Mouse (Mus musculus): ENCODE measurements around the gene Krt77.

Krt77 gene

DNA sequence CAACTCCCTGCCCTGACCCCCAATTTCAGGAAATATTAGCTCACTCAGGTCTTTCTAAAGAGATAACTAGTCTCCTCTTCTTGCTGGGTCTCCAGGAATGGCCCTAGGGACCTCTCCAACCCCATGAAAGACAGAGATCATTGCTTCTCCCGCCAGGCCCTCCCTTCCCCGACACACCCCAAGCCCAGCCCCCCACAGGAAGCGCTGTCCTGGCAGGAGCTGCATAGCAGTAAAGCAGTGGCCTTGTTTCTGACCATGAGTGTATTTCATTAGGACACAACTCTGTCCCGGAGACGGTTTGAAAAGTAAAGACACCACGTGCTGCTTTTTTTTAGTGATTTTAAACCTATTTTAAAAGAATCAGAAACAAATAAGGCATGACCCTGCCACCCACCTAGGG is 36.4 kb downstream of the Krt77 start:
- no peak for DNase-seq

DNA sequence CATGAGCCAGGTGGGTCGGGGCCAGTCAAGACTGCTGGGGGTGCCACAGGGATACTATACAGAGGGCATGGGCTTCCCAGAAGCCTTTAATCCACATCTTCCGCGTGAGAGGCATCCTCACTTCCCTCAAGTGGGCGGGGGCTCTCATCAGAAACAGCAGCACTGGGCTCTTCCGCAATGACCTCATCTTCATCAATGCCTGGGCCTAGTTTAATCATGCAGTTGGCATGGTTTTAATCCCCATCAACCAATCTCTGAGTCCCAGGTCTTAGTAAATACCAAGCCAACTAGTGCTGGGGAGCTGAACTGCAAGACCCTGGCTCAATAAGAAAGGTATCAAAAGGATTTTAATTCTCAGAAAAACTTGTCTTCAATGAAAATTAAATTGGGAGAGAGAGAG is 40.1 kb downstream of the Krt77 start:
- no peak for DNase-seq

DNA sequence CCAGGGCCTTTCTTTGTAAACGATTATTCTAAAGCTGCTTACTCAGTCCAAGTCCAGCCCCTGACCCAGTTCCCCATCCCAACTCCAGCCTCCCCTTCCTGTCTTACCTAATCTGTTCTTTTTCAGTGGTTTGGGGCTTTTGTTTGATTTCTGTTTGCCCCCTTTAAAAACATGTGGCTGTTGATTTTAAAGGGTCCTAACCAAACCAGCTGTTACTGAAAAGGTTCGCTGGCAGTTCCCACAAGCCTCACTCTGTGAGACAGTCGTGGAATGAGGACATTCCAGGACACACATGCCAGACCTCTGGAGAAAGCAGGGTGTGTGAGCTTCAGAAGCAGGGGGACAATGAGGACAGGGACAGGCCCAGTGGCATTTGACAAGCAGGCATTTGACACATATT is 47.7 kb downstream of the Krt77 start:
- no peak for DNase-seq

DNA sequence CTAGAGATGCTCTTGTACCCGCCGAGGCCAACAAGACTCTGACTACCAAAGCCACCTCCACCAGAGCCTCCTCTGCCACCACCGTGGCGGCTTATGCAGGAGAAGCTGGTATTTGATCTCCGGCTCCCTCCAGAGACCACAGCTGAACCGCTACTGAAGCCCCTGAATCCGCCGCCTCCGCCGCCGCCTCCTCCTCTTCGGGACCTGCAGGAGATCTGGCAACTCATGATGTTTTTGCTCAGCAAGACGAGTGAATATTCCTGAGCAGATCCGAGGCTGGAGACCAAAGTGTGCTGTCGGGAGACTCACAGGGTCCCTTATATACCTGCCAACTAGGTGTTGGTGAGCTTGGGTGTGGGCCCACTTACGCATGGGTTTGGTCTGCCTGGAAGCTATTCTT is 51.6 kb downstream of the Krt77 start, which contains the start of gene Krt2:
Gene Krt2 (minus strand): TSS at position 295 of the 400 bp plus-strand sequence.
- DNase-seq = no peak

All from liver (tissue).